Mouse (Mus musculus): ENCODE measurements around the gene Cracr2b. TPM values are rescaled to one million over a fixed set of nuclear protein-coding genes. Genes with fewer than 3 reads are reported as not detected.

Cracr2b gene
- total RNA-seq (2012; rRNA removed) (0.59 and 0.73 TPM in 2 replicates), polyA plus RNA-seq (2012; ENCODE audit: insufficient read depth in 1 of 2, insufficient read length in 2 of 2, low read depth in 1 of 2, low replicate concordance in 2 of 2, missing spikeins in 1 of 2) (1 to 10 TPM in 1 of 2 experiments, not detected in 1; 6.9 TPM)

GRCm38 (mm10) chr7:141460391-141461113, at the start of gene Cracr2b:
TSS of gene Cracr2b (plus strand) at chr7:141461094.
- no peak within 1 kb of the TSS for H3K4me3 ChIP-seq (ENCODE audit: control insufficient read depth in 1 of 2, insufficient read depth in 1 of 2, low read depth in 2 of 2, low read length in 2 of 2)
- H3K27ac ChIP-seq (ENCODE audit: control insufficient read depth, low read depth, low read length) = no peak within 1 kb of the TSS
- no peaks in the 10 kb centered on the region for H3K9me3 ChIP-seq (replicated peaks; ENCODE audit: insufficient read depth, low read length)
- H3K27me3 ChIP-seq (ENCODE audit: control insufficient read depth in 1 of 2, insufficient read depth in 2 of 2, low read length in 2 of 2) = no peaks in the 10 kb centered on the region
- peaks cover 0 to 8% of the 10 kb centered on the region in 2 experiments; a peak in 1 of 4 replicates for H3K4me1 ChIP-seq (ENCODE audit: control insufficient read depth in 1 of 2, insufficient read depth in 2 of 2, low read length in 2 of 2)
- no peaks in the 10 kb centered on the region; the same call in 1 of the 2 replicates for H3K79me2 ChIP-seq (ENCODE audit: control insufficient read depth, insufficient read depth, low read length, poor library complexity)
- DNase-seq (ENCODE audit: low read depth, low spot score) = no peak
- H3K36me3 ChIP-seq (ENCODE audit: control insufficient read depth in 1 of 2, insufficient read depth in 2 of 2, low read length in 2 of 2) = no peaks in the 10 kb centered on the region
- TF ChIP-seq EP300 (IDR thresholded peaks at IDR 0.05; ENCODE audit: low read depth in 1 of 2, low read length in 2 of 2) = no peak
- TF ChIP-seq POLR2AphosphoS5 (IDR thresholded peaks at IDR 0.05; ENCODE audit: borderline replicate concordance, low read depth, low read length) = no peak
- no peak for TF ChIP-seq E2F4 (IDR thresholded peaks at IDR 0.05; ENCODE audit: borderline replicate concordance, low read depth, low read length)
- no peak for TF ChIP-seq BHLHE40 (IDR thresholded peaks at IDR 0.05; ENCODE audit: borderline replicate concordance, low read depth, low read length)
- no peak for TF ChIP-seq HCFC1 (IDR thresholded peaks at IDR 0.05; ENCODE audit: low read depth, low read length)
- TF ChIP-seq ETS1 (IDR thresholded peaks at IDR 0.05; ENCODE audit: low read depth, low read length) = no peak
- TF ChIP-seq TAL1 (IDR thresholded peaks at IDR 0.05; ENCODE audit: low read length) = no peak
- no peak for TF ChIP-seq SMC3 (IDR thresholded peaks at IDR 0.05; ENCODE audit: low read depth, low read length)
- TF ChIP-seq ZKSCAN1 (IDR thresholded peaks at IDR 0.05; ENCODE audit: low read depth, low read length) = no peak
- TF ChIP-seq MAX (IDR thresholded peaks at IDR 0.05; ENCODE audit: low read length) = no peak
- TF ChIP-seq CTCF (IDR thresholded peaks at IDR 0.05 in 2 of 3, conservative IDR thresholded peaks at IDR 0.05 in 1 of 3; ENCODE audit: control insufficient read depth in 1 of 3, insufficient read depth in 1 of 3, low read depth in 2 of 3, low read length in 3 of 3, poor library complexity in 1 of 3, severe bottlenecking in 1 of 3) = no peak
- no peak for TF ChIP-seq SIN3A (IDR thresholded peaks at IDR 0.05; ENCODE audit: low read length)
- TF ChIP-seq MYB (IDR thresholded peaks at IDR 0.05; ENCODE audit: low read depth, low read length) = no peak
- no peak for TF ChIP-seq CHD1 (IDR thresholded peaks at IDR 0.05; ENCODE audit: low read depth, low read length)
- TF ChIP-seq USF1 (IDR thresholded peaks at IDR 0.05; ENCODE audit: low read depth, low read length) = no peak
- TF ChIP-seq MEF2A (IDR thresholded peaks at IDR 0.05; ENCODE audit: extremely low read depth, insufficient replicate concordance, low read depth, low read length, poor library complexity, severe bottlenecking) = no peak
- no peak for TF ChIP-seq RCOR1 (IDR thresholded peaks at IDR 0.05; ENCODE audit: low read depth, low read length)
- H3K9ac ChIP-seq (ENCODE audit: control insufficient read depth, low read depth, low read length, poor library complexity, severe bottlenecking) = no peak within 1 kb of the TSS

- Histone ChIP-seq H3K36me3 (ENCODE audit: control insufficient read depth in 1 of 2, insufficient read depth in 2 of 2, low read length in 2 of 2) (peaks cover 0 to 8% of the 10 kb centered on the region in 2 experiments; a peak in 2 of 4 replicates), H3K9me3 (replicated peaks; ENCODE audit: insufficient read depth, low read length) (no peaks in the 10 kb centered on the region), H3K4me1 (ENCODE audit: control insufficient read depth in 1 of 2, insufficient read depth in 2 of 2, low read length in 2 of 2) (peaks cover 2 to 12% of the 10 kb centered on the region in 2 experiments), H3K27me3 (ENCODE audit: control insufficient read depth in 1 of 2, insufficient read depth in 2 of 2, low read length in 2 of 2) (no peaks in the 10 kb centered on the region), H3K4me3 (ENCODE audit: control insufficient read depth in 1 of 2, insufficient read depth in 1 of 2, low read depth in 2 of 2, low read length in 2 of 2) (no peak overlapping the region), H3K79me2 (ENCODE audit: control insufficient read depth, insufficient read depth, low read length, poor library complexity) (peaks cover 4% of the 10 kb centered on the region; the same call in 1 of the 2 replicates), H3K9ac (ENCODE audit: control insufficient read depth, low read depth, low read length, poor library complexity, severe bottlenecking) (no peak overlapping the region), H3K27ac (ENCODE audit: control insufficient read depth, low read depth, low read length) (no peak overlapping the region)
- TF ChIP-seq MEF2A (IDR thresholded peaks at IDR 0.05; ENCODE audit: extremely low read depth, insufficient replicate concordance, low read depth, low read length, poor library complexity, severe bottlenecking) = no peak
- TF ChIP-seq POLR2AphosphoS5 (IDR thresholded peaks at IDR 0.05; ENCODE audit: borderline replicate concordance, low read depth, low read length) = no peak
- no peak for TF ChIP-seq ELF1 (IDR thresholded peaks at IDR 0.05; ENCODE audit: low read depth, low read length)
- no peak for TF ChIP-seq CTCF (IDR thresholded peaks at IDR 0.05 in 2 of 3, conservative IDR thresholded peaks at IDR 0.05 in 1 of 3; ENCODE audit: control insufficient read depth in 1 of 3, insufficient read depth in 1 of 3, low read depth in 2 of 3, low read length in 3 of 3, poor library complexity in 1 of 3, severe bottlenecking in 1 of 3)
- no peak for TF ChIP-seq TCF12 (IDR thresholded peaks at IDR 0.05; ENCODE audit: low read depth, low read length)
- TF ChIP-seq E2F4 (IDR thresholded peaks at IDR 0.05; ENCODE audit: borderline replicate concordance, low read depth, low read length) = no peak
- TF ChIP-seq SIN3A (IDR thresholded peaks at IDR 0.05; ENCODE audit: low read length) = no peak
- no peak for TF ChIP-seq BHLHE40 (IDR thresholded peaks at IDR 0.05; ENCODE audit: borderline replicate concordance, low read depth, low read length)
- no peak for TF ChIP-seq GABPA (IDR thresholded peaks at IDR 0.05; ENCODE audit: low read depth, low read length)
- TF ChIP-seq MYC (IDR thresholded peaks at IDR 0.05; ENCODE audit: low read depth, low read length) = no peak
- TF ChIP-seq ETS1 (IDR thresholded peaks at IDR 0.05; ENCODE audit: low read depth, low read length) = no peak
- no peak for TF ChIP-seq POLR2AphosphoS2 (IDR thresholded peaks at IDR 0.05; ENCODE audit: low read length)
- TF ChIP-seq ZKSCAN1 (IDR thresholded peaks at IDR 0.05; ENCODE audit: low read depth, low read length) = no peak
- no peak for TF ChIP-seq ZC3H11A (IDR thresholded peaks at IDR 0.05; ENCODE audit: low read depth, low read length)
- no peak for TF ChIP-seq USF1 (IDR thresholded peaks at IDR 0.05; ENCODE audit: low read depth, low read length)
- no peak for TF ChIP-seq UBTF (IDR thresholded peaks at IDR 0.05; ENCODE audit: borderline replicate concordance, insufficient read depth, low read depth, low read length)
- TF ChIP-seq MAX (IDR thresholded peaks at IDR 0.05; ENCODE audit: low read length) = no peak
- TF ChIP-seq KAT2A (conservative IDR thresholded peaks at IDR 0.05; ENCODE audit: low read depth, low read length) = no peak
- no peak for DNase-seq (ENCODE audit: low read depth, low spot score)
These were observed 49.2 kb upstream of the Cracr2b start for GRCm38 (mm10) chr7:141411667-141412066.
